Mouse (Mus musculus): ENCODE results near the gene Ncbp2.
"Not testable (repeated sequence)": the region's sequence is repeated elsewhere in the genome, so short reads cannot be mapped to it uniquely, and the experiment has no call there.

Ncbp2 gene

GRCm38 (mm10) chr16:31935091-31935979 is 13.0 kb upstream of the Ncbp2 start:
- no peak for DNase-seq (ENCODE audit: low read depth)

- no peak for DNase-seq (ENCODE audit: low read depth)
Observed at GRCm38 (mm10) chr16:31936568-31936967, 11.7 kb upstream of the Ncbp2 start.

- DNase-seq (ENCODE audit: low read depth): no peak
Observed at GRCm38 (mm10) chr16:31938856-31939255, 9.5 kb upstream of the Ncbp2 start.

GRCm38 (mm10) chr16:31940586-31940985 is 7.7 kb upstream of the Ncbp2 start:
- DNase-seq (ENCODE audit: low read depth): peak; percentile 56

- peak; percentile 64 for DNase-seq (ENCODE audit: low read depth)
Observed at GRCm38 (mm10) chr16:31943980-31944379, 4.3 kb upstream of the Ncbp2 start.

- no peak for DNase-seq (ENCODE audit: low read depth)
Observed at GRCm38 (mm10) chr16:31944698-31945255, 3.5 kb upstream of the Ncbp2 start.

- no peak for DNase-seq (ENCODE audit: low read depth)
Observed at GRCm38 (mm10) chr16:31945372-31945771, 2.9 kb upstream of the Ncbp2 start.

GRCm38 (mm10) chr16:31945986-31946385 is 2.3 kb upstream of the Ncbp2 start:
- DNase-seq (ENCODE audit: low read depth): not testable (repeated sequence)

GRCm38 (mm10) chr16:31947333-31947732 is 980 bp upstream of the Ncbp2 start:
- DNase-seq (ENCODE audit: low read depth): peak; percentile 21

GRCm38 (mm10) chr16:31947901-31948316 is 404 bp upstream of the Ncbp2 start:
- DNase-seq (ENCODE audit: low read depth): peak; percentile 22

- no peak for DNase-seq (ENCODE audit: low read depth)
Observed at GRCm38 (mm10) chr16:31963224-31963623, 14.9 kb downstream of the Ncbp2 start.

- DNase-seq (ENCODE audit: low read depth): no peak
Observed at GRCm38 (mm10) chr16:31975258-31975657, 26.9 kb downstream of the Ncbp2 start.

- DNase-seq (ENCODE audit: low read depth): no peak
Observed at GRCm38 (mm10) chr16:31979501-31979900, 31.2 kb downstream of the Ncbp2 start.

- no peak for DNase-seq (ENCODE audit: low read depth)
Observed at GRCm38 (mm10) chr16:31980946-31981345, 32.6 kb downstream of the Ncbp2 start.

- DNase-seq (ENCODE audit: low read depth): no peak
Observed at GRCm38 (mm10) chr16:31992039-31992438, 43.7 kb downstream of the Ncbp2 start.

- DNase-seq (ENCODE audit: low read depth): no peak
Observed at GRCm38 (mm10) chr16:31993195-31993594, 44.9 kb downstream of the Ncbp2 start.

GRCm38 (mm10) chr16:31993946-31994345 is 45.6 kb downstream of the Ncbp2 start:
- DNase-seq (ENCODE audit: low read depth): no peak

GRCm38 (mm10) chr16:31996371-31996770 is 48.1 kb downstream of the Ncbp2 start:
- DNase-seq (ENCODE audit: low read depth): no peak

- peak; percentile 93 for DNase-seq (ENCODE audit: low read depth)
Observed at GRCm38 (mm10) chr16:32002509-32003477, 54.5 kb downstream of the Ncbp2 start, which contains the start of gene Senp5. Gene Senp5 (minus strand): TSS chr16:32003287.

- DNase-seq (ENCODE audit: low read depth): no peak
Observed at GRCm38 (mm10) chr16:32004731-32005130, 56.4 kb downstream of the Ncbp2 start.

- DNase-seq (ENCODE audit: low read depth): no peak
Observed at GRCm38 (mm10) chr16:32008529-32009293, 60.4 kb downstream of the Ncbp2 start.
